Mouse (Mus musculus) lung, postnatal 25 days (tissue): ENCODE data around the gene Xlr4c.
"Not testable (repeated sequence)": the region's sequence is repeated elsewhere in the genome, so short reads cannot be mapped to it uniquely, and the experiment has no call there.

ENCODE experiments used
- DNase-seq: peaks from one replicate; pipeline ENCODE4 v3.0.0; 2022; ENCODE audit warnings: low spot score

The Xlr4c gene

GRCm38 (mm10) chrX:73242821-73243325 lies at the start of gene Xlr4c:
TSS of gene Xlr4c (minus strand) at chrX:73243130.
- not testable (repeated sequence) for DNase-seq

- not testable (repeated sequence) for DNase-seq
These were observed 22.3 kb upstream of the Xlr4c start, which contains the start of gene Xlr3c for GRCm38 (mm10) chrX:73265270-73265669. TSS of gene Xlr3c (minus strand) at chrX:73265390.

GRCm38 (mm10) chrX:73262428-73262827 lies 19.5 kb upstream of the Xlr4c start:
- DNase-seq: not testable (repeated sequence)

- no peak for DNase-seq
These were observed 13.6 kb downstream of the Xlr4c start for GRCm38 (mm10) chrX:73229288-73229687.

GRCm38 (mm10) chrX:73228606-73229214 lies 14.2 kb downstream of the Xlr4c start:
- peak; percentile 49 for DNase-seq

GRCm38 (mm10) chrX:73227914-73228605 lies 14.9 kb downstream of the Xlr4c start, which contains the start of gene F8a:
TSS of gene F8a (plus strand) at chrX:73228291.
- peak; percentile 86 for DNase-seq

GRCm38 (mm10) chrX:73225365-73225764 lies 17.6 kb downstream of the Xlr4c start:
- no peak for DNase-seq

- DNase-seq: not testable (repeated sequence)
These were observed 28.9 kb downstream of the Xlr4c start, which contains the start of gene Xlr4b for GRCm38 (mm10) chrX:73213819-73214564. TSS of gene Xlr4b (plus strand) at chrX:73214333.

- peak; percentile 1 for DNase-seq
These were observed 51.0 kb downstream of the Xlr4c start, which contains the start of gene Xlr3b for GRCm38 (mm10) chrX:73191934-73192333. TSS of gene Xlr3b (plus strand) at chrX:73192207.
